Mouse (Mus musculus): ENCODE results near the gene 4931428F04Rik. TPM values are rescaled to one million over a fixed set of nuclear protein-coding genes. Genes with fewer than 3 reads are reported as not detected.

Gene 4931428F04Rik
- total RNA-seq (2022), result 1 to 10 TPM; 2.6 to 5.0 (median 4.6) TPM

DNA sequence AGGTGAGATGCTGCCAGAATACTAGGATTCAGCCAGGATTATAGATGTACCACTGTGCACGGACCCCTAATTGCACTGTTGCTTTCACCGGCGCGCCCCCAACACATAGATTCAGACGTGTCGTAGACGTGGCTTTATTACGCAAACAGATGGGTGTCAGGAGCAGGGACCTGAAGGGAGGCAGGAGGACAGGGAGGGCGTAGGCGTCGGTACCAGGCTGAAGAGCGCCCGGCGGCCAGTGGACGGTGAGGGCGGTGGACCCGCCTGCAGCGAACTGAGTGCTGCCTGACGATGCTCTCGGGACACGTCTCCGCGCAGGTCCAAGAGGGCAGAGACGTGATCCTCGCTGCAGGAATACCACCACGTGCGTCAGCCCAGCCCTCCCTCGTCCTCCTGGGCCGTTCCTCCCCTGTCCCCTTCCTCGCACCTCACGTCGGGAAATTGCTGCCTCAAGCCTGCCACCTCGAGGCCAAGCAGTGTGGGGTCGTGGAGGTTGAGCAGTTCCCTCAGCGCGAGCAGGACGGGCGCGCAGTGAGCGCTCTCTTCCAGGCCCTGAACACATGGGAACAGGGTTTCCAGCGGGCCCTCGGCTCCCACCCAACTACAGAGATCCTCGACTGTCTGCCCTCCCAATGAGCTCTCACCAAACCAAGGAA is at the start of gene 4931428F04Rik:
TSS of gene 4931428F04Rik (minus strand) at position 60 of the 656 bp plus-strand sequence.
- DNase-seq, result no peak

DNA sequence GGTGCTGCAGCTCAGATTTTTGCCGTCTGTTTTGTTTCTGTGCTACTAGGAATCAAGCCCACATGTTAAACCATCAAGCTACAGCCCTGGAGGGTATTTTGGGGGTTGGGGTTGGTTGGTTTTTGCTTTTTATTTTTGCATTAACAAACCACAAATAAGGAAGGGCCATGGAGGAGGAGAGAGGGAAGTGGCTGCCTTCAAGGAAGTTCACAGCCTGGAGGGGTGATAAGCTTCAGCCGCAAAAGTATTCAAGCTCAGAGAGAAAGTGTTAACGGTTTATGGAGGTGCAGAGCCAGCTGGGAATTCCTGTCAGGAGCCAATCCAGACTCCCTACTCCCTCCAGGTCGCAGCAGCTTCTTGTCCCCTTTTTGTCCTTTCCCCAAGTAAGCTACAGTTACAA is 49.3 kb upstream of the 4931428F04Rik start:
- DNase-seq, result no peak

DNA sequence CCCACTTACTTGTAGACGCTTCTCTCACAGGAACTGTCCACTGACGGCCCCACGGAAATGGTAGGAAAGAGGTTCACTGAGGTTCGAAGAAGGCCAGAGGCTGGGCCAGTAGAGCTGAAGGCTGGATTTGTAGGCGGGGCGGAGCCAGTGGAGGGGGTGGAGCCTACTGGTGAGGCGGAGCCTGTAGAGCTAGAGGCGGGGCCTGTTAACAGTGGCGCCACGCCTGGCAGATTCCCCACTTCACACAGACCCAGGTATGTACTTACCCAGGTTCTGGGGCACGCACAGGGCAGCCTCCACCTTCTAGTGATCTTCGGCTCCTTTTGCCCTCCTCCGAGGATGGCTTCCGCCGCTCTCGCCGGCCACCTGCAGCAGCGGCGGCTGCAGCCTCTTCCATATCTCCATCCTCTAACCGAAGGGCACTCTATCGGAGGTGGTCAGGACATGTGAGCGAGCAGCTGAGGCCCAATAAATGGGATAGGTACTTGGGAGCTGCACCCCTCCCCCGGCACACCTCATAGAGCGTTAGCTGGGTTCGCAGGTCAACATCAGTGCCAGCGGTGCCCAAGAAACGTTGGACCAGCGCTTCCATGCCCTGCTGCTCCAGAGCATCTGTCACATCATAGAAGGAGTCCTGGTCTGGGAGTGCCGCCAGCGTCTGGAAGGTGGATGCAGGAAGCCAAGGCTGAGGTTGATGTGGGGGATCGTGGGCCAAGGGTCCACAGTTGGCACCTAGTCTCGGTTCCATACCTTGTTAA is 46.9 kb upstream of the 4931428F04Rik start:
- DNase-seq, result no peak

DNA sequence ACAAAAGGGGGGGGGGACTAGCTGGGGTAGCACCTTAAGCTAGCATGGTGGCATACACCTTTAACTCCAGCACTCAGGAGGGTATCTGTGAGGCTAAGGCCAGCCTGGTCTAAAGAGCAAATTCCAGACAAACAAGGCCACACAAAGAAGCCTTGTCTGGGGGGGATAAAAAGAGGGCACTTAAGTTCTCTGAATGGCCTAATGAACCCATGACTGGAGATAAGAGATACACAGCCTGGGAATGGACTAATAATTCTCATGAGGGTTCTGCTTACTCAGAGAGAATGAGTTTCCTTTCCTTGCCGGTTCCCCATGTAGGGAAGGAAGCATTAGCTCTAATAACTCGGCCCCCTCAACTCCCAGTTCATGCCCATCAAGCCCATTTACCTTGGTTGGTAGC is 42.9 kb upstream of the 4931428F04Rik start:
- no peak for DNase-seq

DNA sequence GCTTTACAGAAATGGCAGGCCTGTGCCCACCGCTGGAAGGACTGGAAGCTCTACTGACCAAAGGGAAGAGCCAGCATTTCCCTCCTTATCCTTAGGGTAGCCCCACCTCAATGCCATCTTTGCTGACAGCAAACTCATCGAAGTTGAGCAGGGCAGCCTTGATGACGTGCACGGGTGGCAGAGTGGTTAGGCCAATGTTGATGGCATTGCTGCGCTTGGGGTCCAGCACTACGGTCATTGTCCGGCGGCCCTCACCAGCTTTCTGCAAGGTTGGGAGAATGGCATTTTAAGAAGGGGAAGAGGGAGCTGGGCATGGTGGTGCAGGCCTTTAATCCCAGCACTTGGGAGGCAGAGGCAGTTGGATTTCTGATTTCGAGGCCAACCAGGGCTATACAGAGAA is 42.3 kb upstream of the 4931428F04Rik start:
- no peak for DNase-seq

DNA sequence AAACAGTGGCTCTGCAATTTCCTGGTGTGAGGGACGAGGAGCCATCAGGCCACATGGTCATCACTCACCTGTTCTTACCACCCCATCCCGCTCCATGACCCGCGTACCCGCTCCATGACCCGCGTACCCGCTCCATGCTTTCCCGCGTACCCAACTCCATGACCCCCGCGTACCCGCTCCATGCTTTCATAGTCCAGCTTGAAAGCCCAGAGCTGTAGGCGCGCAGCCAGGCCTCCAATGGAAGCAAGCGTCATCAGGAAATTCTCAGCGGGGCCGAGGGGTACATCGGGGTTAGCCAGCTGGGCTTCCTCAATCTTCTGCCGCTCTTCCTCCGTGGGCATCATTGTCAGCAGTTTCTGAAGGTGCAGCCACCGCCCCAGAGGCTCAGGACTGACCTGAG is 41.8 kb upstream of the 4931428F04Rik start:
- DNase-seq, result no peak

DNA sequence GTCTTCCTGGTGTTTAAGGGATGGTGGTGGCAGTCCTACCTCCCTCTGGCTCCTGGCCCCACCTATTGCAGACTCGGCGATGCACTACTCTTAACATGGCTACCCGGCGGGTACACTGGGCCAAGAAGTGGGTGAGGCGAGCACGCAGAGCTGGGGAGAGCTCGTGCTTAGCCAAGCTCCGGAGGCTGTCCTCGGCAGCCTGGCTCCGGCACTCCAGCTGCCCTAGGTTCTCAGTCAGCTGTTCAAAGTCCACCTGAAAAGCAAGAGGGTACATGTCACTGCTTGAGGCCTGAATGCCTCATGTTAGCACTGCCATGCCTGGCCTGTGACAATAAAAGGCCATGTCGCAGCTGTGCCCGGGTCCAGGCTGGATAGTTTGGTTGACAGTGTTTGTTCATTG is 40.7 kb upstream of the 4931428F04Rik start:
- DNase-seq, result no peak

DNA sequence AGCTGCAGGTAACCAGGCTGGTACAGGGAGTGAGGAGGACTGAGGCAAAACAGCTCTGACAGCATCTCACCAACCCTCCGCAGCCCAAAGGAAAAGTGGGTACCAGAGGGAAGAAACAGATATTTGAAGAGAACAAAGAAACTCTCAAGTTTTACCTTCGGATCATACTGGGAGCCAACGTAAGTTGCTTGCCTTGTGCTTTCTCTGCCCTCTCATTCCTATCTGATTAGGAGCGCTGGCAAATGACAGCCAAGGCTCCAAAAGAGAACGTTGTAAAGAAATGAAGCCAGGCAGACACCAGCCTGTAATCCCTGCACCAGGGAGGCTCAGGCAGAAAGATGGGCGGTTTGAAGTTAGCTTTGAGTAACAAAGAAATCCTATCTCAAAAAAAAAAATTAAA is 37.3 kb upstream of the 4931428F04Rik start:
- DNase-seq, result no peak

DNA sequence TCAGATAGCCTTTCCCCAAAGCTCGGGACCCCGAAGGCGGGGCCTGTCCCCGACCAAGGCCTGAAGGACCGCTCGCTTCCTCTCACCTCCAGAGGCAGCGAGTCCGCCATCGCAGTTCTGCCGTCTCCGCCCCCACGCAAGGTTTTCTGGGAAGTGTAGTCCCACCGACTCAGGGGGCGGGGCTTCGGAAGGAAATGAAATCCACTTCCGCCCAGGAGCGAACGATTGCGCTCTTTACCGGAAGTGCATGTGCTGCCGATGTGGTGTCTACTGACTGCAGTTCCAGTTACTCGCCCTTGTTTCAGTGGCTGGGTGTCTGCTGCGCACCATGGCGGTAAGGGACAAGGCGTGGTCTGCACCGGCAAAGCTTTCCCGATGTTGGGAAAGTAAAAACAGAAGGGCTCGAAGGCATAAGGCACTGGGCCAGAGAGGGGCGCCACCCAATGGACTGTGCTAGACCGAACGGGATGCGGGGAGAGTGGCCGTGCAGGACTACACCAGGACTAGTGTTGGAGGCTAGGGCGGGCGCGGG is 36.5 kb upstream of the 4931428F04Rik start, which contains the start of the genes Lrrc29 and Tmem208:
TSS of gene Lrrc29 (minus strand) at position 138 of the 532 bp plus-strand sequence.
TSS of gene Tmem208 (plus strand) at position 214 of the 532 bp plus-strand sequence.
- peak; percentile 96 for DNase-seq

DNA sequence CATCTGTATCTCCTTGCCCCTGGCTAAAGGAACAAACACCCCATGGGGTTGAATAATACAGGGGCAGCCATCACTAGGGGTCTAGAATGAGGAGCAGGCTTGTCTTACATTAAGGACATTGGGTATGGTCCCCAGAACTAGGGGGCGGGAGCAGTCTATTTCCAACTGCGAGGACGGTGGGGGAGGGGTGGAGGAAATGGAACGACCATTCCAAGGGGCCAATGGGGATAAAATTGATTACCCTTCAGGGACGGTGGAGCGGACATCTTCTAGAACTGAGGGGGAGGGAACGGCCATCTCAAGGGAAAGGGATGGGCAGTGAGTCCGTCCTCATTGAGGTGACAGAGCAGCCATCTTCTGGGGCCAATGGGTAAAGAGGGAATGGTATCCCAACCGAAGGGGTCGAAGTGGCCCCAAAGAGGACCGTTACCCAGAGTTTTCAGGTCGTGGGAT is 36.0 kb upstream of the 4931428F04Rik start:
- DNase-seq, result no peak

DNA sequence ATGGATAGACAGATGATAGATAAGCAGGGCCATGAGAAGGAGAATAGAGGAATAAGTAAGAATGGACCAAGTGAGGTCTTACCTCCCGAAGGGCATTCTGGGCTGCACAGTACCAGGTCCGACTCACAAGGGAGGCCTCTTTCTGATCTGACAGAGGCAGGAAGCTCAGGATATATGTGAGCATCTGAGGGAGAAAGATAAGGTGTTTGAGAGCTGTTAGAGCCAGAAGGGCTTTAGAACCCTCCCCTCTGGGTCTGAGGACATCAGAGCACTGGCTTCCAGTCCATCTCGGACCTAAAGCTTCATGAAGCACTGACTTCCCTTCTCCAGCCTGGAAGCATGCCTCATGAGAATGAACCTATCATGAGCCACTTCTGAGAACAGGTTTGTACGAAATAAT is 33.5 kb upstream of the 4931428F04Rik start:
- no peak for DNase-seq

DNA sequence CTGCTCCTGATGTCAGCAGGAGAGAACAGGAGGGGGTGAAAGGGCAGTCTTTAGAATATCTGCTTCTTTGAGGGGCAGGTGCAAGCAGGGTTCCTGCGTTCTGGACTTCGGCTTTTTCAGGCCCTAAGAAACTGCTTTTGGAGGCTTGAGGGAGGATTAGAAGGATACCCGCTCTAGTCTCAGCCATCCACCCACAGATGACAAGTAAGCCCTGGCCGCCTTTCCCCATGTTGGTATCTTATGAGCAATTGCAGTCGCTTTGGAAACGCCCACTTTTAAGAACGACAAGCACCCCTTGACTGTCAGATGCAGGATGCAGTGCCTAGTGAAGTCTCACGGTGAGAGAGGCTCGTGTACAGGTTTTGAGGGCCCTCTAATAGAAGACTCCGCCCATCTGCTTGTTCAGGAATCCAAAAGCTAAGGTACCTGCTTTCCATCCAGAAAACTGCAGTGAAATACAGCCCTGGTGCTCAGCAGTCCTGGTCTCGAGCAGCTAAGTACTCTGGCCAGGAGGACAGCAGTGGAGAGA is 29.1 kb upstream of the 4931428F04Rik start:
- DNase-seq, result no peak

DNA sequence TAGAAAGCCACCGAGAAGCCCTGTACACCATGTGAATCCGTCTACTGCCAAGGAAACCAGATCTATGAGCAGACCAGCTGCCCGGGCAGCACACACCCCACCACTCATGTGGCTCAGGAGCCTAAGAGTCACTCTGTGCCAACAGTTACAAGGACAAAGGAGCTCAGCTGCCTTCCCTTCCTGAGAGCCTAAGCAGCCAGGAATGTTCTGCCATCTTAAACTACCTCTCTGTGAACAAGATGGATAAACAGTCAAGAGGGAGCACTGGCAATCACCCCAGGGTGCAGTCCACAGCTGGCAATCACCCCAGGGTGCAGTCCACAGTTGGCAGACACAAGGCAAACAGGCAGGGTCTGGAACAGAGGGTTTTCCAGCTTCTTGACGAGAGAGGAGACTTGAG is 28.3 kb upstream of the 4931428F04Rik start:
- DNase-seq, result no peak

DNA sequence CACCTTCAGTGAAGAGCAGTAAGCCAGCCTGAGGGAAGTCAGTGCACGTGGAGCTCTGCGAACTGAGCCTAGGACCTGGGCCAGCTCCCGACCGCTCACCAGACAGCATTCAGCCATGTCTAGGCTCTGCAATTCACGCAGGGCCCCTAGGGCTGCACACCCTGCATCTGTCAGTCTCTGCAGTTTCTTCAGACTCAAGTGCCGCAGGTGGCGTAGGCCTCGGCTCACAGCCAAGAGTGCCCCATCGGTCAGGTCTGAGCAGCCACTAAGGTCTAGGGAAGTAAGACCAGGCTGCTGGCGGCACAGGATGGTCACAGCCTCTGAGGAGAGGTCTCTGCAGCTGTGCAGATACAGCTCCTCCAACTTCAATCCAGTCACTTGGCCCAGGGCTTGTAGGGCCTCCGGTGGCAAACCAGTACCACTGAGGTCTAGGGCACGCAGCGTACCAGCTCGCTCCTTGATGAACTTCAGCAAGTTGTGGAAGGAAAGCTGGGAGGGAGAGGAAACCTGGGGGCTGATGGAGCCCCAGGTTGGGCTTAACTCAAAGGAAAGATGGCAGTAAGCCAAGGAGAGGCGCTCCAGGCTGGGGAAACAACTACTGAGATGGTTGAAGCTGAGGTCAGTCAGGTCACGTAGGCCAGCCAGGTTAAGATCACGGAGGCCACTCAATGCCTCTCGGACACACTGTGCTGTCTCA is 25.6 kb upstream of the 4931428F04Rik start:
- no peak for DNase-seq

DNA sequence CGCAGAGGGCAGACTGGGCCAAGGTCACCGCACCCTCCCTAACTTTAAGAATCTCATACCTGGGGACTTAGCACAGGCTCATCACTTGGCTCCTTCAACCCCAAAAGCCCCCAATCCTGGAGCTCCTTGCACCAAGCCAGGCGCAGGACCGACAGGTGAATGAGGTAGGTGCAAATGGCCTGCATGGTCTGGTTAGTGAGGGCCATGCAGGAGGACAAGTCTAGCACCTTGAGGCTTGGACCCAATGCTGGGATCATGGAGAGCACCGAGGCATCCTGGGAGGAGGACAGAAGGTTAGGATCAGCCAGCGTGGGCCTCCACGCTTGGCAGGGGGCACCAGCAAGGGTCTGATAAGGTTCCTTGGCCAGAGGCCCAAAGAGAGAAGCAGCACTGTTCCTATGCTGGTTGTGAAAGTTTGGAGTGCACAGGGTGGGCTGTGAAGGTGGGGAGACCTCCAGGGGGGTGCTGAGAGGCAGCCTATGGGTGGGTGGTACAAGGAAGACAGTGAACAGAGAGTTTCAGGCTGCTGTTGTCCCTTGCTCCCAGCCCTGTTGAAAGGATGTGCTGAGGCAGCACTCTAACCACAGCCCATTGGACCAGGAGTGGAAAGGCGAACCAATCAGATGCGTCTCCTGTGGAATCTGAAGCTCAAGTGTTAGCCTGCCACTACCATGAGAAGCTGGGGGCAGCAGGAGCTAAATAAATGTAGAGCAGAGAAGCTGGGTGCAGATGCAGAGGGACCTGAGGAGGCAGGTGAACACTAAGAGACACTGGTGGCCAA is 24.1 kb upstream of the 4931428F04Rik start:
- no peak for DNase-seq

DNA sequence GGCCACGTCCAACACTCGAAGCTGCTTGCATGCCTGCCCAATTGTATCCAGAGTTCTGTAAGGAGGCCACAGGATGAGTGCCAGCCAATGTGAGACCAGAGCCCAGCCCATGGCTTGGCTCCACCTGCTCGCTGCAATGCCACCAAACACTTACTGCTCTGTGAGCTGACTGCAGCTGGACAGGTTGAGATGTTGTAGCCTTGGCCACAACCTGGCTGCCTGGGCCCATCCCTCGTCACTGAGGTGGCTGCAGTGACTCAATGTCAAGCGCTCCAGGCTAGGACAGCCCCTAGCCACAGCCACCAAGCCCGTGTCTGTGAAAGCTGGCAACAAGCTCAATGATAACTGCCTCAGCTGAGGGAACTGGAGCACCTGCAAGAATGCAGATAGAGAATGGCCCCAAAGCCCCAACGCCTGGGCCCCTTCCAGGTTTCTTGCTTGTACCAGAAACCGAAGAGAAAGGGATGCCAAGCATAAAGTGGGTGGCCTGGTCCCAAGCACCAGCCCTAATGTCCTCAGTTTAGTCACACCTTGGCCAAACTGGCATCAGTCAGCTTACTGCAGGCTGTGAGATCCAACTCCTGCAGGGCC is 23.3 kb upstream of the 4931428F04Rik start:
- no peak for DNase-seq

DNA sequence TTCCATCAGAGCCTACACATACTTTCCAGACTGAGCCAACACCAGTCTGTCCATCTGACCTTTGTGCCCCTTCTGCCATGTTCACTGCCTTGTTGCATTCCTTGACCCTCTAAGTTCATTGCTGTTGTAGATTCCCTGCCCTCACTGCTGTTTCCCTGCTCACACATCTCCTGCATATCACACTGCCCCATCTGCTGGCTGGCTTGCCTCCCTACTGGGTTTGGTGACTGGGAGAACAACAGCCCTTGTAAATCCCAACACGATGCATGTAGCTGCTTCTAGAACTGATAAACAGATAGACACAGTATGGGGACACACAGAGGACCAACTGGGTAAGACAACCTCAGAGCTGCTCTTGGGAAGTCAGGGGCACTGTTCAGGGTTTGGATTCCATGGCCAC is 22.1 kb upstream of the 4931428F04Rik start:
- no peak for DNase-seq

DNA sequence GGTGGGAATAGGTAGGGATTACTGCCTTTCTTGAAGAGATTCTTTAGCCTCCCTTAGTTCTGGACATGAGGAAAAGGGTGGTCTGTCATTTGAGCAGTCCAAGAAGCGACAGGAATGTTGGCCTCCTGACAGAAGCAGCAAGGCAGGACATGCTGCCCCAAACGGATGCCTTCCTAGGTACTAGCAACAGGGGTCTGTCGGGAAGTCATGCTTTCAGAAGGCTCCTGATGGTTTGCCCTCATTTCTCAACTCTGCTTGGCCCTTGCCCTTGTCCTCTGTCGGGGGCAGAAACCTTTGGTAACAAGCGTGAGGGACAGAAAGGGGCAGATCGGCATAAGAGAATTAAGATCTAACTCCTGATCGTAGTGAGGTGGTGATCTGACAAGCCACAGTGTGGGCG is 20.5 kb upstream of the 4931428F04Rik start:
- DNase-seq, result no peak

DNA sequence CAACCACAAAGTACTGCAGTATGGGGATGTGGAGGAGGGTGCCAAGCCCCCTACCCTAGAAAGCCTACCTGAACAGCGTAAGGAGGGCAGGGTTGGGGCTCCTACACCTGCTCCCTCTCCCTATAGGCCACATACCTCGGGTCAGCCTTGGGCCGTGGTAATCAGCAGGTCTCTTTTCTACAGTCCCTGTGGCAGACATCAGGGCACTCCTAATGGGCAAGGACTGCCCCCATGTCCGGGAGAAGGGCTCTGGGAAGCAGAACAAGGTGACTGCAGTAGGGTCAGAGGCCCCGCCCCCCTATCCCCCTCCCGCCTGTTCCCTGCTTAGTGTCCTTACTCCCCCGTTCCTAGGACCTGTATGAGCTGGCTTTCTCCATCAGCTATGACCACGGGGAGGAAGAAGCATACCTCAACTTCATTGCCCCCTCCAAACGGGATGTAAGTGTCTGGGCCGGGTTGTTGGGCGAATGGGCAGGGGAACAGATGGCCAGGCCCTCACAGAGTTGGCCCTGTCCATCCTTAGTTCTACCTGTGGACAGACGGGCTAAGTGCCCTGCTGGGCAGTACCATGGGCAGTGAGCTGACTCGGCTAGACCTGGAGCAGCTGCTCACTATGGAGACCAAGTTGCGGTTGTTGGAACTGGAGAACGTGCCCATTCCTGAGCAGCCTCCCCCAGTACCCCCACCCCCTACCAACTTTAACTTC is 19.6 kb upstream of the 4931428F04Rik start:
- no peak for DNase-seq

DNA sequence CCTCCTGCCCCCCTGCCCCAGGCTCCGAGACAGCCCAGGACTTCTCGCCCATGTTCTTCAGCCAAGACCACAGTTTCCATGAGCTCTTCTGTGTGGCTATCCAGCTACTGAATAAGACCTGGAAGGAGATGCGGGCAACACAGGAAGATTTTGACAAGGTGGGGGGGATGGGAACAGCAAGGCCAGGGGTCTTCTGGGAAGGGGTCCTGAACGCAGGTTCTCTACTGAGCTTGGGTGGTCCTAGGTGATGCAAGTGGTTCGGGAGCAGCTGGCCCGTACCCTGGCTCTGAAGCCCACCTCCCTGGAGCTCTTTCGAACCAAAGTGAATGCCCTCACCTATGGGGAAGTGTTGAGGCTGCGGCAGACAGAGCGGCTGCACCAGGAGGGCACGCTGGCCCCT is 18.8 kb upstream of the 4931428F04Rik start:
- DNase-seq, result no peak

DNA sequence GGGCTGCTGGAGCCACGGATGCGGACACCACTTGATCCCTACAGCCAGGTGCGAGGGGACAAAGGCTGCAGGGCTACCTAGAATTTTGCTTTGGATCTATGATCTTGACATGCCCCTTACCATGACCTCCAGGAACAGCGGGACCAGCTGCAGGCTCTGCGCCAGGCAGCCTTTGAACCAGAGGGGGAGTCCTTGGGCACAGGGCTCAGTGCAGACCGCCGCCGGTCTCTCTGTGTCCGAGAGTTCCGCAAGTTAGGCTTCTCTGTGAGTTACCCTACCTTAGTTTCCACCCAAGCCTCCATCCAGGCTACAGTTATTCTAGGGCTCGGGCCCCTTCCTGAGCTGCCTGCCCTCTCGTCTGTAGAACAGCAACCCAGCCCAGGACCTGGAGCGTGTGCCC is 18.0 kb upstream of the 4931428F04Rik start:
- DNase-seq, result no peak

Data from adrenal gland, adult 8-10 months (tissue).